Mouse (Mus musculus) embryonic fibroblast, embryonic 13.5 days (primary cell): ENCODE measurements around the gene Nme8.

Experiments used
- CTCF ChIP-seq: IDR thresholded peaks from 2 replicates; pipeline ENCODE4 v1.5.1; 2011; ENCODE audit warnings: mild to moderate bottlenecking, control low read depth, low read length, moderate library complexity, borderline replicate concordance; ENCODE audit not compliant: insufficient read depth
- POLR2A ChIP-seq: IDR thresholded peaks from 2 replicates; pipeline ENCODE4 v1.6.1; 2011; ENCODE audit warnings: low read depth, mild to moderate bottlenecking, control low read depth, low read length, moderate library complexity

DNA sequence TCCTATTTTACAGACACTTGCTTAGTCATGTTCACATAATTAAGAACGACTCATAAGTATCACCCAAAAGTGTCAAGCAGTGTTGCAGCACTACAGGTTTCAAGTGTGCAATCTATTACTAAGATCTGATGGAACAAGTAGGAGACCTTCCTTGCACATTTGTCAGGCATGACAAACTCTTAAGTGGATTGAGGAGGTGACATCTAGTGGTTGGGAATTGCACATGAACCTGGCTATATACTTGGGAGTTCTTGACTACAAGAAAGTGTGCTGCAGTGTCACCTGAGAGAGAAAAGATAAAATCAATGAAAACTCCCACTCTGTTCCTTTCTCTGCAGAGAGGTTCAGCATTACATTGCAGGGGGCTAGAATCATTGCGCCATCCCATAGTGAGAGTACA lies 53.4 kb downstream of the Nme8 start:
- TF ChIP-seq POLR2A (no peak), CTCF (no peak)
